Mouse (Mus musculus) limb, embryonic 11.5 days (tissue): ENCODE data around the gene Apol10a. TPM values are rescaled to one million over a fixed set of nuclear protein-coding genes. Genes with fewer than 3 reads are reported as not detected.
"Not testable (repeated sequence)": the region's sequence is repeated elsewhere in the genome, so short reads cannot be mapped to it uniquely, and the experiment has no call there.

ENCODE experiments used
- ATAC-seq: fragments of 200-750 bp; cut with Nextera tagmentation; 2 replicates; pipeline ENCODE4 v1.8.0; 2017; ENCODE audit warnings: low read depth; ENCODE audit not compliant: insufficient number of reproducible peaks, low FRiP score, low TSS enrichment
- DNase-seq: peaks from one replicate; pipeline ENCODE4 v3.0.0-alpha.2; 2015; ENCODE audit warnings: low spot score
- H3K27ac ChIP-seq: fragments of 300-500 bp; sonication (generic); replicated peaks from 2 replicates; pipeline ENCODE4 v1.5.1; 2014; ENCODE audit warnings: low read depth, mild to moderate bottlenecking, low read length
- H3K27me3 ChIP-seq: fragments of 300-500 bp; sonication (generic); 2 replicates; pipeline ENCODE4 v1.6.1; 2014; ENCODE audit warnings: mild to moderate bottlenecking, low read length, mixed read lengths; ENCODE audit not compliant: control insufficient read depth, insufficient read depth
- H3K36me3 ChIP-seq: fragments of 300-500 bp; sonication (generic); 2 replicates; pipeline ENCODE4 v1.6.1; 2014; ENCODE audit warnings: mild to moderate bottlenecking, low read length, moderate library complexity, mixed read lengths; ENCODE audit not compliant: control insufficient read depth, insufficient read depth
- H3K4me1 ChIP-seq: fragments of 300-500 bp; sonication (generic); 2 replicates; pipeline ENCODE4 v1.6.1; 2014; ENCODE audit warnings: low read length, mixed read lengths; ENCODE audit not compliant: control insufficient read depth, insufficient read depth
- H3K4me2 ChIP-seq: fragments of 300-500 bp; sonication (generic); 2 replicates; pipeline ENCODE4 v1.6.1; 2014; ENCODE audit warnings: low read depth, mild to moderate bottlenecking, moderate library complexity; ENCODE audit not compliant: severe bottlenecking
- H3K4me3 ChIP-seq: fragments of 300-500 bp; sonication (generic); 2 replicates; pipeline ENCODE4 v1.5.1; 2014; ENCODE audit warnings: low read depth, low read length
- H3K9ac ChIP-seq: fragments of 300-500 bp; sonication (generic); 2 replicates; pipeline ENCODE4 v1.6.1; 2014; ENCODE audit warnings: mild to moderate bottlenecking, low read length
- H3K9me3 ChIP-seq: fragments of 300-500 bp; sonication (generic); 2 replicates; pipeline ENCODE4 v1.6.1; 2016; ENCODE audit warnings: low read length; ENCODE audit not compliant: control insufficient read depth
- WGBS: fragments of 180-500 bp; shearing (Covaris S2); extraction: QIAGEN DNeasy Blood & Tissue Kit; methylation state at CpG from one replicate; pipeline ENCODE4 v1.1.7; 2014; 5-methylcytosine and 5-hydroxymethylcytosine counted together
- polyA plus RNA-seq: library from polyadenylated mRNA; unstranded; fragments of >200 nt; fragmentation: Nextera tagmentation; extraction: Ambion mirVana; gene quantifications from 2 replicates; pipeline ENCODE4 v1.2.1, GENCODE M21; 2014

Gene Apol10a
- polyA plus RNA-seq, 1 experiment from 2014 or later: not detected

DNA sequence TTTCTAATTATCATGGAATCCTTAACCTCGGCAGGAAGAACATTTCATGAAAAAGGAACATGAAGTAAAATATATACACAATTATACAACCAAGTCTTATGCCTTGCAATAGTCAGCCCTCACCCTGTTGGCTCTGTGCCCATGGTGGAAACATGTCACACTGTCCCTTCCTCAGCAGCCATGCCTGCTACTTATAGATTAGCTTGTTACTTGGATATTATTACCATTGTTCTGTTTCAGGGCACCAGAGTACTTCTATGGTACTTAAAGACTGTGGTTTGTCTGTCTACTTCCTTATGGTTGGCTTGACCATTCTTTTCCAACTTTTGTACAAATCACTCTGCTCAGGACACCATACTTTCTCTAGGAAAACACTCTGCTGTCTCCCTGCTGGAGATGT is 16.3 kb downstream of the Apol10a start:
- H3K27me3 ChIP-seq, DNase-seq: not testable (repeated sequence)
- no CpG with 5 or more reads among the region's 1 CpGs for WGBS

DNA sequence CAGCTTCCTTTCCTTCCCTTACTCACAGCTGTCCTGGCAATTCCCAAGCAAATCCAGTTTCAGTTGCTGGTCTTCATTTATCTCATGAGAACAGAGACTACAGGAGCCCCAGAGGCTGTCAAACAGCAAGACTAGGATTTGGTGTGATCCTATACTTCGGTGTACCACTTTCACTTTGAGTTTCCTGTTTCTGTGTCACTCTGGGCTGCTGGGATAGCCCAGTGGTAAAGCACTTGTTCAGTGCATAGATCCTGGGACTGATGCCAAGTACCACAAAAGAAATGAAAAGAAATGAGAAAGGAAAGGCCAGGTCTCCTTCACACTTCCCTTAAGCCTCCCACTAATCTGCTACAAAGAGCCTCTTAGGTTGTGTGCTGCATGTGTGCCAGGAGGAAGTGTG is 17.8 kb downstream of the Apol10a start:
- H3K4me3 ChIP-seq, H3K4me2 ChIP-seq, DNase-seq, H3K9ac ChIP-seq, H3K27ac ChIP-seq, H3K4me1 ChIP-seq, H3K9me3 ChIP-seq, H3K27me3 ChIP-seq, H3K36me3 ChIP-seq, ATAC-seq: not testable (repeated sequence)
- 64% methylated on average over 1 of the region's 1 CpGs for WGBS

More for the DNA sequence above, 16.3 kb downstream of the Apol10a start:
- H3K4me1 ChIP-seq, ATAC-seq, H3K4me3 ChIP-seq, H3K9me3 ChIP-seq, H3K27ac ChIP-seq, H3K9ac ChIP-seq, H3K4me2 ChIP-seq, H3K36me3 ChIP-seq: not testable (repeated sequence)

DNA sequence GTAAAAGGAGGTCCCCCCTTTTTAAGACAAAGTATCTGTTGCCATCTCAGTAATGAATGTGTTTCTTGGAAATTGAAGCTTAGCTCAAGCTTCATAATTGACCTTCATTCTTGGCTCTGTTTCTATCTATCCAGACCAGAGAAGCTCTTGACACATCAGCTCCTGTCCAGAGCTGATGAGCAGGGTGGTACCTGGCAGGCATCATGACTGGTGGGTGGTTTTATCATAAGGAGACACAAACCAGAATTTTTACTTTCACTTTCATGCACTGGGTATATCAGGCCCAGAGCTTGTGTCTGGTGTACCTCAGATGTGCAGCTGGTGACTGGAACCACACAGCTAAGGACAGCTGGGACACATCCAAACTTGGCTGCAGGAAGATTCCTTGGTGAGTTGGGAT is 31.1 kb downstream of the Apol10a start, which contains the start of gene Apol11a:
Gene Apol11a (plus strand): TSS at position 306 of the 400 bp plus-strand sequence.
- not testable (repeated sequence) for H3K9me3 ChIP-seq, H3K4me2 ChIP-seq, DNase-seq, H3K4me1 ChIP-seq, ATAC-seq, H3K27ac ChIP-seq, H3K36me3 ChIP-seq, H3K27me3 ChIP-seq, H3K4me3 ChIP-seq, H3K9ac ChIP-seq

DNA sequence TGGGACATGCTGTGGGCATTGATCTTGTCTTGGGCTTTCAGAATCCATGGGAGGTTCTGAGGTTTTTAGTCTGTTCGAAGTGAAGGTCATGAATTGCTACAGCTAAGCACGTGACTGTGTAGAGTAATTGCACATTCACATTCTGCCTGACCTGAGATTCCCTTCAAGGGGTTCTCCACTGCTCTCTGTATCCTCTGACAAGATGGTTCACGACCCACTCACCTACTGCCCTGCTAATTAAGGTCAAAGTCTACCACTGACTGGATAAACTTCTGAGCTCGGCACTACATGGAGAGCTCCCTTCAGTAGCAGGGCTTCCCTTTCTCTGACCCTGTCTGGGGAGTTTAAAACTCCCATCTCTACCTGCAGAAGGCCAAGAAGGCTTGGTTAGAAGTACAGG is 43.7 kb downstream of the Apol10a start:
- 74% methylated on average over 4 of the region's 4 CpGs for WGBS
- not testable (repeated sequence) for H3K9me3 ChIP-seq, H3K4me2 ChIP-seq, ATAC-seq, H3K27ac ChIP-seq, H3K9ac ChIP-seq, H3K4me1 ChIP-seq, H3K36me3 ChIP-seq, DNase-seq, H3K27me3 ChIP-seq, H3K4me3 ChIP-seq

DNA sequence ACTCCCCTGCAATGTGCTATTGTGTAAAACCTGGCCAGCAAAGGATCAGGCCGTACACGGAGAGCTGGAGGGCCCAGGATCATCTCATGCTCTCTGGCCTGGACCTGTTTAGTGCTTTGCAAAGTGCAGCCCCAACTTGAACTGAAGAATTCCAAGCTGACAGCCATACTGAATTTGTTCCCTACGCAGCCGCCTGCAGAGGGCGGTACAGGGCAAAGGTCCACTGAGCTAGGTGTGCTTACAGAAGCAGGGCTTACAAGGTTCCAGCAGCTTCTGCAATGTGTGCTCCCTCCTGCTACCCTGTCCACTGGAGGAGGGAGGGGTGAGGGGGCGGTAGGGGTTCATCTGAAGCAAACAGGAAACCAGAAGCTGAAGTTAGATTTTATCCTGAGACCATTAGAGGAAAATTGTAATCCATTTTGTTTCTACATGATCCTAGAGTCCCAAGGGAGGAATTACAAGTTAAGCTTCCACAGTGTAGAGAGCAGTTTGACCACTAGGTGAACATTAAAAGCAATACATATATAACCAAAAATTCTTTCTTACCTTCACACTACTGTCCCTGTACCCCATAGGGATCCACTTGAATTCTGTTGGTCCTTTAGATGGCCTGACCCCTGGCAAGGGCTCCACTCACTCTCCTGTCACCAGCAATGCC is 46.5 kb downstream of the Apol10a start:
- not testable (repeated sequence) for H3K9me3 ChIP-seq, H3K27ac ChIP-seq, H3K4me2 ChIP-seq, H3K9ac ChIP-seq, H3K27me3 ChIP-seq, H3K4me3 ChIP-seq, H3K4me1 ChIP-seq, ATAC-seq, H3K36me3 ChIP-seq
- 18% methylated on average over 6 of the region's 6 CpGs for WGBS
- DNase-seq: peak; percentile 77

DNA sequence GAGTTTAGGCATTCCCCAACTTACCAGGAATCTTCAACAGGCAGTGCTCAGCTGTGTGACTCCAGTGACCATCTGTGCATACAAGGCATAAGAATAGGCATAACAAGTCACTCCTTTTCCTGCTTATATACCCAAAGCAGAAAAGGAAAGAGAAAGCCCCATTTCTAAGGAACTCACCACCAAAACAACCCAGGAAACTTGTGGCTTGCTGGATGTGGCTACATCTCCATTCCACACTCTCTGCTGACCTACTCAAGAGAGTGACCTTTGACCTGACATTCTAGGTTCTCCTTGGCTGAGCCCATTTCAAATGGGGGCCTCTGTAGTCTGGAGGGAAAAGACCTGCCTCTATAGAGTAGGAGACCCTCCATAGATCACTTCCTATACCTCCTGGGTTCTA is 56.4 kb downstream of the Apol10a start, which contains the start of gene Apol7c:
Gene Apol7c (minus strand): TSS at position 101 of the 400 bp plus-strand sequence.
- Histone ChIP-seq H3K4me2 (no peak within 1 kb of the TSS), H3K27ac (no peak within 1 kb of the TSS), H3K4me3 (no peak within 1 kb of the TSS), H3K4me1 (no peaks in the 10 kb centered on the region), H3K36me3 (no peaks in the 10 kb centered on the region), H3K27me3 (no peaks in the 10 kb centered on the region), H3K9ac (no peak within 1 kb of the TSS), H3K9me3 (no peaks in the 10 kb centered on the region)
- DNase-seq (no peak), ATAC-seq (no peak)

DNA sequence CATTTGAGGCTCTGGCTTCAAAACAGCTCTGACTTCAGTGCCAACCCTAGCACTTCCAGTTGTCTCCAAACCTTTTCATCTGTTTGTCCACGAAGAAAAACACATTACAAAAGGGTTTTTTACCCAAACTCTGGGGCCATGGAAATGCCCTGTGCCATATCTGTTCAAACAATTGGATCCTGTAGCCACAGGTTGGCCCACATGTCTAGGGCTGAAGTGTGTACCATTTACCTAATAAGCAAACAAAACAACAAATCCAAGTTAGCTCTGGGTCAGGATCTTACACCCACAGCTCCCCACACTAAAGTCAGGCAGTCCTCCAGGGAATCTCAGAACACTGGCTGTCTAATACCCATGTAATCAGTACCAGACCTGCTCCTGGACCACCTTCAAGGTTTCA is 62.4 kb downstream of the Apol10a start:
- not testable (repeated sequence) for H3K9me3 ChIP-seq, H3K36me3 ChIP-seq, H3K27ac ChIP-seq, ATAC-seq, H3K9ac ChIP-seq, DNase-seq, H3K4me1 ChIP-seq, H3K4me3 ChIP-seq, H3K27me3 ChIP-seq, H3K4me2 ChIP-seq
- WGBS: 55% methylated on average over 1 of the region's 1 CpGs
